Mouse (Mus musculus) intestine, embryonic 16.5 days (tissue): ENCODE results near the gene Gpha2. TPM values are rescaled to one million over a fixed set of nuclear protein-coding genes. Genes with fewer than 3 reads are reported as not detected.

Source experiments
- ATAC-seq: fragments of 200-750 bp; cut with Nextera tagmentation; 2 replicates; pipeline ENCODE4 v1.8.0; 2017; ENCODE audit warnings: moderate TSS enrichment, moderate library complexity
- H3K27ac ChIP-seq: fragments of 300-500 bp; sonication (generic); 2 replicates; pipeline ENCODE4 v1.5.1; 2014; ENCODE audit warnings: mild to moderate bottlenecking, low read length
- H3K27me3 ChIP-seq: fragments of 300-500 bp; sonication (generic); replicated peaks from 2 replicates; pipeline ENCODE4 v1.6.1; 2014; ENCODE audit warnings: low read length, control low read depth, mixed read lengths; ENCODE audit not compliant: control insufficient read depth, insufficient read depth
- H3K36me3 ChIP-seq: fragments of 300-500 bp; sonication (generic); 2 replicates; pipeline ENCODE4 v1.6.1; 2014; ENCODE audit warnings: low read length, control low read depth; ENCODE audit not compliant: control insufficient read depth, insufficient read depth
- H3K4me1 ChIP-seq: fragments of 300-500 bp; sonication (generic); 2 replicates; pipeline ENCODE4 v1.6.1; 2014; ENCODE audit warnings: low read length, control low read depth, mixed read lengths; ENCODE audit not compliant: control insufficient read depth, insufficient read depth
- H3K4me2 ChIP-seq: fragments of 300-500 bp; sonication (generic); 2 replicates; pipeline ENCODE4 v1.6.1; 2014; ENCODE audit warnings: low read depth, low read length, control low read depth
- H3K4me3 ChIP-seq: fragments of 300-500 bp; sonication (generic); 2 replicates; pipeline ENCODE4 v1.5.1; 2014; ENCODE audit warnings: mild to moderate bottlenecking, low read length
- H3K9ac ChIP-seq: fragments of 300-500 bp; sonication (generic); 2 replicates; pipeline ENCODE4 v1.6.1; 2014; ENCODE audit warnings: low read depth, low read length
- H3K9me3 ChIP-seq: fragments of 300-500 bp; sonication (generic); 2 replicates; pipeline ENCODE4 v1.6.1; 2016; ENCODE audit warnings: low read length, control low read depth; ENCODE audit not compliant: control insufficient read depth
- WGBS: fragments of 180-500 bp; shearing (Covaris S2); extraction: QIAGEN DNeasy Blood & Tissue Kit; methylation state at CpG from one replicate; pipeline ENCODE4 v1.1.7; 2014; 5-methylcytosine and 5-hydroxymethylcytosine counted together
- polyA plus RNA-seq: library from polyadenylated mRNA; unstranded; fragments of >200 nt; fragmentation: Nextera tagmentation; extraction: Ambion mirVana; gene quantifications from 2 replicates; pipeline ENCODE4 v1.2.1, GENCODE M21; 2015

Gene Gpha2
- polyA plus RNA-seq, 1 experiment from 2014 or later, result 0.23 TPM

DNA sequence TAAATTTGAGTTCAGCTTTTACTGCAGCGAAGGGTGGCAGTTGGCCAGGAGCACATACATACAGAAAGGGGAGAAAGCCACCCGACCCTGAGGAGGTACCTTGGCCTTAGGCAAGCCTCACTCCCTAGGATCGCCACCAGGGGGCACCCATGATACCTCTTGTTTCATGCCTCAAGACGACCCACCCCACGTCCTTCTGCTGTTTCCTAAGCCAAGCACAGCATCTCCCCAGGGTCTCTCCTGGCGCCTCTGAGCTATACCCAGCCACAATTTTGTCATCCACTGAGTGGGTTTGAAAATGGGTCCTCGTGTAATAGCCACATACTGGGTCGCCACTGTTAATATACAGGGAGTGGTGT lies 42.0 kb downstream of the Gpha2 start:
- peak overlapping the region; percentile 63 for H3K27ac ChIP-seq
- 15% methylated on average over 8 of the region's 8 CpGs for WGBS
- peak; percentile 20; the same call in 1 of the 2 replicates for ATAC-seq
- peak overlapping the region; percentile 26; the same call in 1 of the 2 replicates for H3K9ac ChIP-seq
- no peak overlapping the region for H3K4me2 ChIP-seq
- H3K4me3 ChIP-seq, result no peak overlapping the region
- H3K36me3 ChIP-seq, result no peaks in the 10 kb centered on the region
- peaks cover 14% of the 10 kb centered on the region for H3K4me1 ChIP-seq
- no peaks in the 10 kb centered on the region for H3K9me3 ChIP-seq
- no peaks in the 10 kb centered on the region for H3K27me3 ChIP-seq

DNA sequence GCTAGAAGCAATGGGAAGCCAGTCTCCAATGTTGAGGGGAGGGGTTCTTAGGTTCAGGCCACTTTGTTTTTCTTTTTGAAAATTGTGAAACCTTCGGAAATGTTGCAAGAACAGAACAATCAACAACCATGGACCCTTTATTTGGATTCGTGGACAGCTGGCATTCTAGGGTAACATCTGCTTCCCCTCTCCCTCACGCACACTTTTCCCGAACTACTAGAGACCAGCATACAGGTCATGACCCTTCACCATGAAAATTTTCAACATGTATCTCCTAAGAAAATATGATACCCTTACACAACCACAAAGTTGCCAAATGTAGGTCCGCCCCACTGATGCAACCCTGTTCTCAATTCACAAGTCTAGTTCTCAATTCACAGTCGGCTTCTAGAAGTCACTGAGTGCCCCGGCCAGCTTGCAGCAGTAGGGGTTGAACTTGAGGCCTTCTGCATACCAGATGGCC lies 42.5 kb downstream of the Gpha2 start:
- Histone ChIP-seq H3K4me3 (no peak overlapping the region), H3K9me3 (no peaks in the 10 kb centered on the region), H3K9ac (no peak overlapping the region), H3K27me3 (no peaks in the 10 kb centered on the region), H3K27ac (peak overlapping the region; percentile 63; the same call in 1 of the 2 replicates), H3K36me3 (no peaks in the 10 kb centered on the region), H3K4me1 (peaks cover 14% of the 10 kb centered on the region), H3K4me2 (no peak overlapping the region)
- ATAC-seq, result no peak
- WGBS, result 76% methylated on average over 7 of the region's 7 CpGs

DNA sequence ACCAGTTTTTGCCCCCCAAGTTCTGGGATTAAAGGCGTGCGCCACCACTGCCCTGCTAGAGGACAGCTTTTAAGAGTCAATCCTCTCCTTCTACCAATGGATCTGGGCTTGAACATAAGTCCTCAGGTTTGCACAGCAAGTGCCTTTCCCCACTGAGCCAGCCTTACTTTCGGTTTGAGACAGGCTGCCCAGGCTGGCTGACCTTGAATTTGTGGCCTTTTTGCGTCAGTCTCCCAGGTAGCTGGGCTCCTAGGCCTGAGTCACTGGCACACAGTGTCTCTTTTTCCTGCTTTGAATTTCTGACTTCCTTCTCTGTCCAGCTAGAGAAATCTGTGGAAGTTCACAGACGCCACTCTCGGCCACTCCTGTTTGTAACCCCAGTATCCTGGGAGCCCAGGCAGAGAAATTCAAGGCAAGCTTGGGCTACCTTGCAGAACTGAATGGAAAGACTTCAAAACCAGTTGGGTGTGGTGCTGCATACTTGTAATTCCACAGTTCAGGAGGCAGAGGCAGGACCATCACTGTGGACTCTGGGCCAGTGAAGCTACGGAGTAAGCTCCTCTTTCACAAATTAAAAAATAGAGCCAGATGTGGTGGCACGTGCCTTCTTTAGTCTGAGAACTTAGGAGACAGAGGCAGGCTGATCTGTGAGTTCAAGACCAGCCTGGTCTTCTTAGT lies 43.8 kb downstream of the Gpha2 start:
- WGBS, result 76% methylated on average over 8 of the region's 8 CpGs
- Histone ChIP-seq H3K27me3 (no peaks in the 10 kb centered on the region), H3K9me3 (no peaks in the 10 kb centered on the region), H3K4me3 (no peak overlapping the region), H3K4me2 (no peak overlapping the region), H3K27ac (peak overlapping the region; percentile 88), H3K36me3 (no peaks in the 10 kb centered on the region), H3K9ac (no peak overlapping the region), H3K4me1 (peaks cover 14% of the 10 kb centered on the region)
- no peak for ATAC-seq

- Histone ChIP-seq H3K4me1 (peaks cover 19% of the 10 kb centered on the region), H3K36me3 (no peaks in the 10 kb centered on the region), H3K27ac (peak overlapping the region; percentile 88), H3K4me2 (no peak overlapping the region), H3K9ac (peak overlapping the region; percentile 57; the same call in 1 of the 2 replicates), H3K9me3 (no peaks in the 10 kb centered on the region), H3K4me3 (no peak overlapping the region), H3K27me3 (no peaks in the 10 kb centered on the region)
- WGBS, result 54% methylated on average over 9 of the region's 9 CpGs
- peak; percentile 1; the same call in 1 of the 2 replicates for ATAC-seq
These were observed 44.5 kb downstream of the Gpha2 start for GRCm38 (mm10) chr19:6270661-6271060.

DNA sequence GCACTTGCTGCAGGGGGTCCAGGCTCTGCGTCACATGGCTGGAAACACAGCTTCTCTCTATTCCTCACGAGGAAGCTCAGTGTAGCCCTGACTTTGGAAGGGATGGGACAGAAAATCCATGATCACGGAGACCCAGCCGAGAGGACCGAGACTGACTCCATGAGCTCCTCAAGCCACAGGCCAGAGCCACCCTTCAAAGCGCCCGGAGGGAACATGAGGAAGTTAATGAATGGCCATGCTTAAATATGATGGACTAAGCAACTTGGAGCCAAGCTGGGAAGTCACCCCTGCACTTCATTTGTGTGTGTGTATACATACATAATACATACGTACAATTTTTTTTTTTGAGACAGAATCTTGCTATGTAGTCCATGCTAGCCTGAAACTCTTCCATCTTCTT lies 45.0 kb downstream of the Gpha2 start:
- Histone ChIP-seq H3K9ac (peak overlapping the region; percentile 57), H3K27ac (peak overlapping the region; percentile 88), H3K4me2 (no peak overlapping the region), H3K36me3 (no peaks in the 10 kb centered on the region), H3K4me3 (no peak overlapping the region), H3K27me3 (no peaks in the 10 kb centered on the region), H3K9me3 (no peaks in the 10 kb centered on the region), H3K4me1 (peaks cover 20% of the 10 kb centered on the region)
- 31% methylated on average over 8 of the region's 8 CpGs for WGBS
- ATAC-seq, result no peak

DNA sequence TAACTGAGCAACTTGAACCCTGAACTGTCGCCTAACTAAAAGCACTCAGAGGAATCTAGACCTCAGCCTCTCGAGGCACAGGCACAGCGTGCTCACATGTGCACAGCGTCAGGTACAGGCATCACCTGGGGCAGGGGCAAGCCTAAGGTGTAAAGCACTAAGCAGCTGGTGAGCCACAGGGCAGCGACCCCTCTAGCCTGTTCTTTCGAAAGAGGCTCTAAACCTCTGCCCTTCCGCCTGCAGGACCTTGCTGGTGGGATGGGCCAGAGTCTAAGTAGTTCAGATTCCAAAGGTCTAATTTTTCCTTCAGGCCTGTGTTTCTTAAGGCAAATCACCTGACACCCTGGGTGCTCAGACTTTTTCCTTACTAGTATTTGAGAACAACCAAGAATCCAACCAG lies 45.9 kb downstream of the Gpha2 start:
- Histone ChIP-seq H3K27ac (peak overlapping the region; percentile 88), H3K4me1 (peaks cover 20% of the 10 kb centered on the region), H3K9me3 (no peaks in the 10 kb centered on the region), H3K4me3 (no peak overlapping the region), H3K9ac (no peak overlapping the region), H3K27me3 (no peaks in the 10 kb centered on the region), H3K36me3 (no peaks in the 10 kb centered on the region), H3K4me2 (no peak overlapping the region)
- ATAC-seq, result peak; percentile 36
- 62% methylated on average over 7 of the region's 7 CpGs for WGBS

- Histone ChIP-seq H3K27me3 (no peaks in the 10 kb centered on the region), H3K9me3 (no peaks in the 10 kb centered on the region), H3K27ac (peak overlapping the region; percentile 88), H3K4me3 (no peak overlapping the region), H3K4me1 (peaks cover 16% of the 10 kb centered on the region), H3K4me2 (no peak overlapping the region), H3K9ac (no peak overlapping the region), H3K36me3 (no peaks in the 10 kb centered on the region)
- ATAC-seq, result no peak
- WGBS, result 71% methylated on average over 4 of the region's 4 CpGs
These were observed 46.6 kb downstream of the Gpha2 start for GRCm38 (mm10) chr19:6272738-6273137.

DNA sequence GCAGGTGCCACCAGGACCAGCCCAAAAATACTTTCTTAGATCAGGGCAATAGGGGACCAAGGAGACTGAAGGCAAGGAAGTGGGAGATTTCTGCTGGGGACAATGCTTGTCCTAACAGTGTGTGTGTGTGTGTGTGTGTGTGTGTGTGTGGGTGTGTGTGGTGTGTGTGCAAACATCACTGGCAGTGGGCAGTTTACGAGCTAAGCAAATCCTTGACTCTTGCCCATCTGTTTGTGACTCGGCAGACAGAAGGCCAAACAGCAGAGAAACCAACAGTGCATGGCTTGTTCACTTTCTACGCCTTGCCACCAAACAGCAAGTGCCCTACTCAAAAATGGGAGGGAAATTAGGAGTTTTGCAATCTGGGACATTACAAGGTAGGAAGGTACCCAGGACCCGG lies 47.4 kb downstream of the Gpha2 start:
- no peak overlapping the region for H3K4me2 ChIP-seq
- H3K4me3 ChIP-seq, result no peak overlapping the region
- no peaks in the 10 kb centered on the region for H3K36me3 ChIP-seq
- WGBS, result 70% methylated on average over 4 of the region's 4 CpGs
- no peaks in the 10 kb centered on the region for H3K9me3 ChIP-seq
- peak overlapping the region; percentile 10; the same call in 1 of the 2 replicates for H3K9ac ChIP-seq
- H3K27me3 ChIP-seq, result no peaks in the 10 kb centered on the region
- peaks cover 21% of the 10 kb centered on the region for H3K4me1 ChIP-seq
- H3K27ac ChIP-seq, result no peak overlapping the region
- ATAC-seq, result no peak

DNA sequence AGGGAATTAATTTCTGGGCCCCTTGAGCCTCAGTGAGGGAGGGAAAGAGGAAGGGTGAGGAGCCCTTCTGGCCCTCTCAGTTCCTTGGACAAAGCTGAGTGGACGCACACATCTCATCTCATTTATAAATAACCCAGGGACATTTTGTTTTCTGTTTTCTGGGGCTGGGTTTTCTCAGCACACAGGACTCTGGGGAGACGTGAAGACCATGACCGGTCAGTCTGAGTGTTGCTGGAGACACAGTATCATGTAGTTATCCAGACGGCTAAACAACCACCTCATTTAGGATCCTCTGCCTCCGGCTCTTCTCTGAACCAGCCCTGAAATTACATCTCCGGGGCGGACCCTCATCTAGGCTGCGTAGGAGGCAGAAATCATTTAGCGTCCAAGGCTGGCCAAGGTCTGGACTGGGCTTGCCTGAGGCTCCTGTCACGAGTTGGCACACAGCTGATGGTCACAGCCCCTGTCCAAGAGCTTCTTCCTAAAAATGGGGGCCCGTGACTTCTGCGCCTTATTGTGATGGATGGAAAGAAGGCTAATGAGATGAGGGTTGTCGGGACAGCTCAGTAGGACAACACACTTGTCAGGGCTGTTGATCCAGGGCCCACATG lies 47.9 kb downstream of the Gpha2 start:
- Histone ChIP-seq H3K36me3 (no peaks in the 10 kb centered on the region), H3K4me1 (peaks cover 26% of the 10 kb centered on the region), H3K9me3 (no peaks in the 10 kb centered on the region), H3K9ac (no peak overlapping the region), H3K4me2 (no peak overlapping the region), H3K27me3 (no peaks in the 10 kb centered on the region), H3K27ac (no peak overlapping the region), H3K4me3 (no peak overlapping the region)
- no peak for ATAC-seq
- WGBS, result 86% methylated on average over 13 of the region's 13 CpGs
